Mouse (Mus musculus) ES-E14 (cell line): ENCODE results near the gene Avpi1. TPM values are rescaled to one million over a fixed set of nuclear protein-coding genes. Genes with fewer than 3 reads are reported as not detected.

ENCODE experiments used
- DNase-seq: peaks from one replicate; pipeline ENCODE4 v3.0.0-alpha.2; 2013; ENCODE audit warnings: low read depth, low spot score
- H3K27ac ChIP-seq: 2 replicates; pipeline ENCODE4 v1.5.1; 2012; ENCODE audit warnings: low read depth, mild to moderate bottlenecking, low read length, moderate library complexity, mixed read lengths; ENCODE audit not compliant: poor library complexity, insufficient read depth, severe bottlenecking
- H3K36me3 ChIP-seq: 2 replicates; pipeline ENCODE4 v1.6.1; 2012; ENCODE audit warnings: mild to moderate bottlenecking, low read length, moderate library complexity, mixed read lengths; ENCODE audit not compliant: control insufficient read depth, poor library complexity, insufficient read depth, severe bottlenecking
- H3K4me1 ChIP-seq, 2 experiments: fragments of 150-350 bp in 1 of 2; sonication (generic) in 1 of 2; 2 replicates each; pipeline ENCODE4 v1.6.1; 2012; ENCODE audit warnings: low read length in 2 of 2, mild to moderate bottlenecking in 1 of 2, mixed read lengths in 1 of 2; ENCODE audit not compliant: control insufficient read depth in 2 of 2, insufficient read depth in 2 of 2, poor library complexity in 1 of 2
- H3K4me3 ChIP-seq, 2 experiments: fragments of 150-350 bp in 1 of 2; sonication (generic) in 1 of 2; 2 replicates each; pipeline ENCODE4 v1.5.1; 2012; ENCODE audit warnings: low read length in 2 of 2, low read depth in 1 of 2, mild to moderate bottlenecking in 1 of 2, mixed read lengths in 1 of 2; ENCODE audit not compliant: insufficient read depth in 1 of 2, poor library complexity in 1 of 2, severe bottlenecking in 1 of 2
- H3K9ac ChIP-seq: 2 replicates; pipeline ENCODE4 v1.6.1; 2012; ENCODE audit warnings: low read depth, mild to moderate bottlenecking, low read length, mixed read lengths; ENCODE audit not compliant: poor library complexity, insufficient read depth, severe bottlenecking
- H3K9me3 ChIP-seq: fragments of 150-350 bp; sonication (generic); 2 replicates; pipeline ENCODE4 v1.6.1; 2012; ENCODE audit warnings: low read depth, mild to moderate bottlenecking, low read length; ENCODE audit not compliant: control insufficient read depth, insufficient read depth
- CHD2 ChIP-seq: IDR thresholded peaks from 2 replicates; pipeline ENCODE4 v1.6.1; 2014; ENCODE audit warnings: mild to moderate bottlenecking, low read depth, low read length, inconsistent platforms
- HCFC1 ChIP-seq: IDR thresholded peaks from 2 replicates; pipeline ENCODE4 v1.6.1; 2012; ENCODE audit warnings: low read length, inconsistent platforms, borderline replicate concordance; ENCODE audit not compliant: insufficient read depth
- MAFK ChIP-seq: IDR thresholded peaks from 2 replicates; pipeline ENCODE4 v1.6.1; 2014; ENCODE audit warnings: mild to moderate bottlenecking, low read depth, low read length, inconsistent platforms; ENCODE audit not compliant: insufficient read depth
- ZC3H11A ChIP-seq: IDR thresholded peaks from 2 replicates; pipeline ENCODE4 v1.6.1; 2012; ENCODE audit warnings: low read depth, mild to moderate bottlenecking, inconsistent platforms, low read length, borderline replicate concordance
- ZNF384 ChIP-seq: IDR thresholded peaks from 2 replicates; pipeline ENCODE4 v1.6.1; 2012; ENCODE audit warnings: low read depth, low read length, inconsistent platforms
- in situ Hi-C, 2 experiments: fragments of 600-800 bp; cut with MboI; formaldehyde crosslinking; loops; one replicate each; pipeline ENCODE4 v1.15.1; 2025; ENCODE audit warnings: low sequenced_read_pairs in 2 of 2, inconsistent platforms in 1 of 2; ENCODE audit not compliant: unreplicated experiment in 2 of 2
- total RNA-seq: library from RNA; depleted of rRNA; stranded (reverse); fragments of 300-350 nt; gene quantifications from 2 replicates; pipeline ENCODE4 v1.2.3, GENCODE M21; 2012

Avpi1 gene
- total RNA-seq, 1 experiment = 99.2 TPM

DNA sequence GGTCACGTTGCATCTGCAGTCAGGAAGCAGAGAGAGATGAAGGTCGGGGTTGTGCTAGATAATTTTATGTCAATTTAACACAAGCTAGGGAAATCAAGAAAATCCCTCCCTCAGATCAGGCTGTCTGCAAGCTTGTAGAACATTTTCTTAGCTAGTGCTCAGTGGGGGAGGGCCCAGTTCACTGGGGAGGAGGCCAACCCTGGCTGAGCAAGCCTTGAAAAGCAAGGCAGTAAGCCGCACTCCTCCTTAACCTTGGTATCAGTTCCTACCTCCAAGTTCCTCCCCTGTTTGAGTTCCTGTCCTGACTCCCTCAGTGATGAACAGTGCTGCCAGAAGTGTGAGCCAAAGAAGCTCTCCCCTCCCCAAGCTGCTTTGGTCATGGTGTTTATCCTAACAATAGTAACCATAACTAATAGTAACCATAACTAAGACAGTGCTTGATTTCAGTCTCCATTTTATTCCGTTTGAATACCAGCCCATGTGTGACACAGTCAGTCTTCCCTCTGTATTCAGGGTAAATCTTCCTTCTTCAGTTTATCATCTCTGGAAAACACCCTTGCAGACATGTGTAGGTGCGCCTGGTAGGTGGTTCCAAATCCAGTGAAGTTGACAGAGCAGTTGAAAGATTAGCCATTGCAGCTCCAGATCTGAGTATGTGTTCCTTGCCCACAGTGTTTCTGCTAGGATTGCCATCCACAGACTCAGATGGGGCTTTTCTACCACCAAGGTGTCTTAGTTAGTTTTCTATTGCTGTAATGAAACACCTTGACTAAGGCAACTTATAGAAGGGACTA, 11.1 kb upstream of the Avpi1 start:
- Histone ChIP-seq H3K4me1 (peaks cover 10 to 21% of the 10 kb centered on the region in 2 experiments), H3K36me3 (no peaks in the 10 kb centered on the region), H3K9ac (no peak overlapping the region), H3K4me3 (no peak overlapping the region), H3K27ac (no peak overlapping the region), H3K9me3 (no peaks in the 10 kb centered on the region)
- in situ Hi-C loops = no loop called here
- no peak for DNase-seq
- TF ChIP-seq ZNF384 = no peak
- no peak for TF ChIP-seq ZC3H11A
- no peak for TF ChIP-seq CHD2
- no peak for TF ChIP-seq MAFK
- no peak for TF ChIP-seq HCFC1

DNA sequence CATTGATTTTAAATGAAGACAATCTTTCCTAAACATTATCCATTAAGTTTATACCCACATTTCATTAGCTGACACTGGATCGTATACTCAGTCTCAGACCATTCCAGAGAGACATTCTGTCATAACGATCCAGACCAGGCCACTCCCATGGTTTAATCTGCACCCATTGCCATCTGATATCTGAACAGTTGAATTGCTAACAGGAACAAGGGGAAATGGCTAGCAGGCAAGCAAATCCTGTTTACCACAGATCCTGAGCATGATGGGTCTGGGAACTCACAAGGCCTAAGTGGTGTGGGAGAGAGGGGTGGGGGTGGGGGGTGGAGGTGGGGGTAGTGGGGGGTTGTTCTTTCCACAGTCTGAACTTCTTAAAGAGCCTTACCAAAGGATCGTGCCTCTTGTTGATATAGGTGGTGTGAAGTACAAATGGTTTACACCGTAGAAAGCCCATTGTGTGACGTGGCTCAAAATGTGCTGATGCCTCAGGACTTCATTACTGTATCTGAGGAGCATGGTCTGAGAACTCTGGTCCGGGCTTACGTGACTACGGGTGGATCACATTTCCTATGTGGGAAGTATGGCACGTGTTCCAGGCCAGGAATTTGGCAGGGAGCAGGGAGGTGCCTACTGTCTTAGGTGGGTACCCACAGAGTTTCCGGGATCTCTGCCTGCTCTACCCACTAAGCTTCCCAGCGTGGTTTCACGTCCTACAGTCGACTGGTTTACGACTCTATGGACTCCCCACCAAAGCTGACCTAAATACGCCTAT, 9.8 kb upstream of the Avpi1 start:
- peak overlapping the region; percentile 37 for H3K27ac ChIP-seq

DNA sequence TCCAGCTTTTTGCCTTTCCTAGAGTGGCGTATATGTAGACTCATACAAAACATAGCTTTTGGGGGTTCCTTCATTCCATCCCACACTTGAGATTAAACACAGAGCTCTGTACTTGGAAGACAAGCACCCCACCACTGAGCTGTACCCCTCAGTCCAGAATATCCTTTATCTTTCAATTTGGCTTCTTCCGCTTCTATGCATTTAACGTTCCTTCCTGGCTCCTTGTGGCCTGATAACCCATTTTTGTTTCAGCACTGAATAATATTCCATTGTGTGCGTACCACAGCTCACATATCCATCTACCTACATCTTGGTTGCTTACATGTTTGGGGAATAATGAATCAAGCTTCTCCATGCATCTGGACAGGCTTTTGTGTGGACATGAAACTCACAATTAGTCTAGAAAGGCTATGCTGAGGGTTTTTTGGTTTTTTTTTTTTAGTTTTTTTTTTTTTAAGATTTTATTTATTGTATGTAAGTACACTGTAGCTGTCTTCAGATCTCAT, 8.4 kb upstream of the Avpi1 start:
- Histone ChIP-seq H3K4me3 (no peak overlapping the region), H3K4me1 (peaks cover 10 to 30% of the 10 kb centered on the region in 2 experiments; a peak in 3 of 4 replicates), H3K27ac (peak overlapping the region; percentile 85), H3K9ac (peak overlapping the region; percentile 36; the same call in 1 of the 2 replicates), H3K9me3 (no peaks in the 10 kb centered on the region), H3K36me3 (no peaks in the 10 kb centered on the region)
- in situ Hi-C loops = no loop called here
- no peak for TF ChIP-seq MAFK
- no peak for TF ChIP-seq ZC3H11A
- no peak for TF ChIP-seq ZNF384
- no peak for TF ChIP-seq CHD2
- TF ChIP-seq HCFC1 = no peak
- no peak for DNase-seq

More for the DNA sequence above, 9.8 kb upstream of the Avpi1 start:
- Histone ChIP-seq H3K4me1 (peaks cover 13 to 29% of the 10 kb centered on the region in 2 experiments), H3K9ac (no peak overlapping the region; the same call in 1 of the 2 replicates), H3K4me3 (no peak overlapping the region), H3K36me3 (no peaks in the 10 kb centered on the region), H3K9me3 (no peaks in the 10 kb centered on the region)
- TF ChIP-seq ZC3H11A (no peak), HCFC1 (no peak), ZNF384 (no peak), MAFK (no peak), CHD2 (no peak)
- no peak for DNase-seq
- in situ Hi-C loops = no loop called here

- DNase-seq = peak; percentile 82
Observed at GRCm38 (mm10) chr19:42136126-42136525, 7.3 kb upstream of the Avpi1 start.

More at GRCm38 (mm10) chr19:42136126-42136525, 7.3 kb upstream of the Avpi1 start:
- Histone ChIP-seq H3K36me3 (no peaks in the 10 kb centered on the region), H3K4me3 (peak overlapping the region; percentile 12 to 27; a peak in 2 of 4 replicates), H3K9me3 (no peaks in the 10 kb centered on the region), H3K27ac (peak overlapping the region; percentile 85; the same call in 1 of the 2 replicates), H3K4me1 (peaks cover 9 to 35% of the 10 kb centered on the region in 2 experiments; a peak in 3 of 4 replicates), H3K9ac (no peak overlapping the region)
- TF ChIP-seq MAFK = peak; percentile 67
- TF ChIP-seq HCFC1 = no peak
- no peak; the same call in 1 of the 2 replicates for TF ChIP-seq ZNF384
- no peak for TF ChIP-seq ZC3H11A
- no peak for TF ChIP-seq CHD2
- in situ Hi-C loops = no loop called here
